Mouse (Mus musculus) forebrain, postnatal 0 days (tissue): ENCODE results near the gene Tcf20. TPM values are rescaled to one million over a fixed set of nuclear protein-coding genes. Genes with fewer than 3 reads are reported as not detected.
A peak's percentile ranks its signal among the peaks of the same experiment; 100 is the strongest.

Experiments
- ATAC-seq: fragments of 200-750 bp; cut with Nextera tagmentation; 2 replicates; pipeline ENCODE4 v1.8.0; 2017; ENCODE audit warnings: mild to moderate bottlenecking, moderate library complexity
- DNase-seq: peaks from one replicate; pipeline ENCODE4 v3.0.0-alpha.2; 2015
- H3K27ac ChIP-seq: fragments of 300-500 bp; sonication (generic); 2 replicates; pipeline ENCODE4 v1.5.1; 2014; ENCODE audit warnings: low read depth, mild to moderate bottlenecking, antibody characterized with exemption, low read length, moderate library complexity, mixed read lengths
- H3K27me3 ChIP-seq: fragments of 300-500 bp; sonication (generic); 2 replicates; pipeline ENCODE4 v1.6.1; 2014; ENCODE audit warnings: mild to moderate bottlenecking, low read length, mixed read lengths; ENCODE audit not compliant: insufficient read depth
- H3K36me3 ChIP-seq: fragments of 300-500 bp; sonication (generic); 2 replicates; pipeline ENCODE4 v1.6.1; 2014; ENCODE audit warnings: mild to moderate bottlenecking, moderate library complexity; ENCODE audit not compliant: insufficient read depth
- H3K4me1 ChIP-seq: fragments of 300-500 bp; sonication (generic); 2 replicates; pipeline ENCODE4 v1.6.1; 2014; ENCODE audit warnings: antibody characterized with exemption; ENCODE audit not compliant: insufficient read depth
- H3K4me2 ChIP-seq: fragments of 300-500 bp; sonication (generic); 2 replicates; pipeline ENCODE4 v1.6.1; 2014; ENCODE audit warnings: low read depth, mild to moderate bottlenecking, moderate library complexity
- H3K4me3 ChIP-seq: fragments of 300-500 bp; sonication (generic); 2 replicates; pipeline ENCODE4 v1.5.1; 2014; ENCODE audit warnings: low read depth, low read length, mixed read lengths
- H3K9ac ChIP-seq: fragments of 300-500 bp; sonication (generic); 2 replicates; pipeline ENCODE4 v1.6.1; 2014; ENCODE audit warnings: mild to moderate bottlenecking
- H3K9me3 ChIP-seq: fragments of 300-500 bp; sonication (generic); 2 replicates; pipeline ENCODE4 v1.6.1; 2016; ENCODE audit warnings: low read length
- CTCF ChIP-seq: sonication (generic); IDR thresholded peaks from 2 replicates; pipeline ENCODE4 v1.5.1; 2016; ENCODE audit warnings: antibody characterized with exemption, control low read depth, low read depth
- WGBS: fragments of 180-500 bp; shearing (Covaris S2); extraction: QIAGEN DNeasy Blood & Tissue Kit; methylation state at CpG from one replicate; pipeline ENCODE4 v1.1.7; 2014; 5-methylcytosine and 5-hydroxymethylcytosine counted together
- polyA plus RNA-seq: library from polyadenylated mRNA; unstranded; fragments of >200 nt; fragmentation: Nextera tagmentation; extraction: Ambion mirVana; gene quantifications from 2 replicates; pipeline ENCODE4 v1.2.1, GENCODE M21; 2015
- total RNA-seq: library from RNA; depleted of rRNA; stranded (reverse); fragments of >200 nt; gene quantifications from 2 replicates; pipeline ENCODE4 v1.2.3, GENCODE M21; 2014

Tcf20 gene
- total and polyA plus RNA-seq, 2 experiments from 2014 or later, result 12.2 to 150 TPM

- Histone ChIP-seq H3K27ac (no peak overlapping the region), H3K27me3 (no peaks in the 10 kb centered on the region), H3K9me3 (no peaks in the 10 kb centered on the region), H3K4me1 (peaks cover 7% of the 10 kb centered on the region; the same call in 1 of the 2 replicates), H3K9ac (no peak overlapping the region), H3K4me2 (no peak overlapping the region), H3K4me3 (no peak overlapping the region), H3K36me3 (no peaks in the 10 kb centered on the region)
- no peak for DNase-seq
- 89% methylated on average over 6 of the region's 6 CpGs for WGBS
- no peak for ATAC-seq
- TF ChIP-seq CTCF, result no peak
These were observed 21.9 kb upstream of the Tcf20 start for GRCm38 (mm10) chr15:83009532-83009931.

DNA sequence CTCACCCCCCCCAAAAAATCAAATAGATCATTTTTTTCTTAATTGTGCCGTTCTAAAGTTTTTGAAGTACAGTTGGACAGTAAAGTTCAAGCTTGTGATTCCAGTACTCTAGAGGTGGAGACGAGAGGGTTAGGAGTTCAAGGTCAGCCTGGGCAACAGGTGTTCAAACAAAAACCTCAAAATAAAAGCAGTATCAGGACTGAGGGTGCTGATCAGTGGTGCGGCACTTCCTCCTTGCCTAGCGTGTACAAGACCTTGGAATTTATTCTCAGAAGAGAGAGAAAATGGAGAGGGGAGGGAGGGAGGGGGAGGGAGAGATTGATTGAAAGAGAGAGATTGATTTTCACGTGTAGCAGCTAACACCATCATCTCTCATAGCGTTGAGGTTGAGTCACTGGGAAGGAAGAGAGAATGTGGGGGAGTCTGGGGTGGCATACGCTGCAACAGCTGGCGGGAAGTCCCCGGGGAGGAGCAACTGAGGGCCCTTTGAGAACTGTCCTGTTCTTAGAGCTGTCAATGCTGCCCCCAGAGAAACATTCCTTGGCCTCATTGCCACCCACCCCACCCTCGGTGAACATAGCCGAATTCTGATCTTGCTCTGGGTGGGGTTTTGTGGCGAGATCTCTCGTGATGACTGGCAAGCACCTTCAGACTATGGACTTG is 21.2 kb upstream of the Tcf20 start:
- no peaks in the 10 kb centered on the region for H3K27me3 ChIP-seq
- ATAC-seq, result no peak
- peaks cover 7% of the 10 kb centered on the region; the same call in 1 of the 2 replicates for H3K4me1 ChIP-seq
- H3K4me3 ChIP-seq, result no peak overlapping the region
- H3K4me2 ChIP-seq, result no peak overlapping the region
- no peaks in the 10 kb centered on the region for H3K36me3 ChIP-seq
- no peak overlapping the region for H3K27ac ChIP-seq
- no peak for TF ChIP-seq CTCF
- no peaks in the 10 kb centered on the region for H3K9me3 ChIP-seq
- no peak for DNase-seq
- WGBS, result 66% methylated on average over 13 of the region's 13 CpGs
- no peak overlapping the region for H3K9ac ChIP-seq

DNA sequence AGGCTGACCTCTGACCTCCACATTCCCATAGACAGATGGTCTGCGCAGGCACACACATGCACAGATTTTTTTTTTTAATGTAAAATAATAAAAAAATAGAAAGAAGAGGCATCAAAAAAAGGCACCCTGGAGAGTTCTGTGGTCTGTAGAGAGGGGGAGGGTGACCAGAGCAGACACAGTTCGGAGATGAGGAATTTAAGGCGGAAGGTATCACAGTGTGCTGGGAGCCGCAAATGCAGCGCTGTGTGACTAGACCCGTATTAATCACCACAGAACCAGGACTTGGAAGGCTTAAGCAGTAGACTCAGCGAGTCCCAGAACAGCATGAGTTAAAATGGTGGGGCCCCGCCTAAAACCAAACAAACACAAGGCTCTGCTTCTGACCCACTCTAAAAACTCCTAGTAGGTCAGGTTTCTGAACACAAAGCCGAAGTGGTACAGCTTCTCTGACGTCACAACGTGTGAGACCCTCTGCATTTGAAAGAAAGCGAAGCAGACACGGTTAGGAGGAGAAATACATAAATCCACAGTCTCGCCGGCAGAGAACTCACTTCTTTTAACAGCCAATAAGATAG is 19.8 kb upstream of the Tcf20 start:
- no peak for DNase-seq

DNA sequence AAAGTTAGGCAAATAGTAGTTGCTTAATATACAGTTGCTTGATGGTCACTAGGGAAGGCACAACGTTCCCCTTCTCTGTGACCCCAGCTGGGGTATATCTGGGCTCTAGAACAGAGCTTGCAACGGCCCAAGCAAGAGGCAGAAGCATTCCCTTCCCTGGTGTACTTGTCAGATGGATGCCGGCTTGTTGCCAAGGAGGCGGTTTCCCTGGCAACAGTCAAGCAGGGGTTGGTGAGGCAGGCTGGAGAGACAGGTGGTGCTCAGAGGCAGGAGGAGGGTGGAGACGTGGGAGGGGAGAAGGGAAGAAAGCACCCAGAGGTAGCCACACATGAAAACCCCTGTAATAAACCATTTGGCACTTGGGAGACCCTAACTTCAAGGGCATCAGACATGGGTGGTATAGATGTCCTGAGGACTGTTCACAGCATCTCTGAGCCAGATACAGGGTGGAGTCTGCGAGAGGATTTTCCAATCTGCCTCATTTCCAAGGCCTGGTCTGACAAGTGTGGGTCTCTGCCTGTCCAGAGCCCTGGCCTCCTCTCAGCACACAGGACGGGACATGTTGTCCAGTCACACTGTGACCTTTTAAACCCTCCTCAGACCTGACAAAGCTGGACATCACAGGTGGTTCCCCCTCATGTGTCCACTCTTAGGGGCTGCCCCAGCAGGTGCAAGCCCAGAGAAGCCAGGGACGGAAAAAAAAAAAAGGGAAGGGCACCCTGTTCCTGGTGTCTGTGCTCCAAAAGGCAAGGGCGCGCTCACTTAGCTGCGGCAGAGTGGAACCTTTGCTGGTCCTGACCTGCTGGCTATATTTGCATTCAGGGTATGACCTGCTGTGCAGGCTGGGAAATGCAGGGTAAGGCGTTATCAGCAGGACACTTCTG is 15.2 kb upstream of the Tcf20 start:
- Histone ChIP-seq H3K36me3 (no peaks in the 10 kb centered on the region), H3K27me3 (no peaks in the 10 kb centered on the region), H3K9me3 (no peaks in the 10 kb centered on the region), H3K4me1 (peaks cover 20% of the 10 kb centered on the region), H3K4me2 (0 out of 2 replicates have a peak overlapping the region, but pooled peaks have one; percentile 8), H3K9ac (peak overlapping the region; percentile 22; the same call in 1 of the 2 replicates), H3K27ac (peak overlapping the region; percentile 66), H3K4me3 (no peak overlapping the region)
- DNase-seq (peak; percentile 94), ATAC-seq (peak; percentile 96)
- WGBS, result 36% methylated on average over 12 of the region's 12 CpGs
- no peak for TF ChIP-seq CTCF

More for the DNA sequence above, 19.8 kb upstream of the Tcf20 start:
- no peak for TF ChIP-seq CTCF
- Histone ChIP-seq H3K4me1 (peaks cover 16% of the 10 kb centered on the region), H3K4me3 (no peak overlapping the region), H3K9ac (no peak overlapping the region), H3K27me3 (no peaks in the 10 kb centered on the region), H3K9me3 (no peaks in the 10 kb centered on the region), H3K4me2 (no peak overlapping the region), H3K27ac (no peak overlapping the region), H3K36me3 (no peaks in the 10 kb centered on the region)
- WGBS, result 51% methylated on average over 15 of the region's 15 CpGs
- no peak for ATAC-seq

GRCm38 (mm10) chr15:82998811-82999221 is 11.1 kb upstream of the Tcf20 start:
- ATAC-seq (no peak), DNase-seq (no peak)
- Histone ChIP-seq H3K9me3 (no peaks in the 10 kb centered on the region), H3K4me2 (no peak overlapping the region), H3K36me3 (no peaks in the 10 kb centered on the region), H3K4me3 (no peak overlapping the region), H3K27ac (no peak overlapping the region), H3K4me1 (peaks cover 39% of the 10 kb centered on the region), H3K27me3 (no peaks in the 10 kb centered on the region), H3K9ac (no peak overlapping the region)
- WGBS, result 80% methylated on average over 5 of the region's 6 CpGs
- no peak for TF ChIP-seq CTCF

- Histone ChIP-seq H3K9me3 (no peaks in the 10 kb centered on the region), H3K36me3 (no peaks in the 10 kb centered on the region), H3K9ac (no peak overlapping the region), H3K4me3 (no peak overlapping the region), H3K4me2 (no peak overlapping the region), H3K27me3 (no peaks in the 10 kb centered on the region), H3K27ac (no peak overlapping the region), H3K4me1 (peaks cover 24% of the 10 kb centered on the region)
- DNase-seq (no peak), ATAC-seq (no peak)
- no peak for TF ChIP-seq CTCF
These were observed 8.8 kb upstream of the Tcf20 start for GRCm38 (mm10) chr15:82996431-82996830.
